Mouse (Mus musculus): ENCODE data around the gene Dixdc1.

DNA sequence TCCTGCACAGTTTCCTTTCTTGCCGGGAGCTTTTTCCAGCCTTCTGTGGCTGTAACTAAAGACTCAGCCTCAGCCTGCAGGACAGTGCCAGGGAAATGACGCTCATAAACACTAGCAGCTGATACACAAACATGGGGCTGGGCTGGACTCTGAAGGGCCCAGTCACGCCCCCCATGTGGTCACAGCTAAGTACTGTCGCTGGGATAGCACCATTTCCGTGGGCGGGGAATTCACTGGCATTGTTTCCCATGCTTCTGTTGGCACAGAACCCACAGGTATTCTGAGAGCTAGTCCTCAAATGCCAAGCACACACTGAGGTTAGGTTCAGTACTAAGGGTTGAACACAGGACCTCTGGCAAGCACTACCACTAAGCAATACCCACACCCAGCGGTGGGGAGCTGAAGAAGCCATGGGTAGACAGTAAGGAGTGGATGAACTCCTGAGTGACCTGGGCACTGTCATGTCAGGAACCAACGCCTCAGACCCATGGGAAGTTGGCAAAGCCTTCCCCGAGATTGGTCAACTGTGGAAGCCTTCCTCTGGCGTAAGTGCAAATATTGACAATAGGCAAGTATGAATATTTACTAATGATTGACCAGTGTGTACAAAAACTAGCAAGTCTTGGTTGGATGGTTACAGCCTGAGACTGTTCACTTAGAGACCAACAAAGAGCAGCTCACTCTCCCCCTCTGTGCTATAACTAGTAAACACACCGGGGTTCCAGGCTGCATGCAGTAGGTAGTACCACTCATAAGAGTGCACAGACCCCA is 38.2 kb downstream of the Dixdc1 start:
- TF ChIP-seq POLR2A (IDR thresholded peaks at IDR 0.05; ENCODE audit: low read depth, low read length) (no peak), CTCF (IDR thresholded peaks at IDR 0.05; ENCODE audit: borderline replicate concordance, insufficient read depth, low read length) (no peak)
